Mouse (Mus musculus): ENCODE measurements at regions not wholly inside any gene's neighbourhood (a gene's known extent, or its start where the extent isn't known, plus 50 kb on each side); places are given as distances from the start of the nearest gene placed in this dataset.

GRCm38 (mm10) chr16:29147766-29148165 is 61.7 kb upstream of the Hrasls start:
- TF ChIP-seq GATA1 (IDR thresholded peaks at IDR 0.05; ENCODE audit: borderline replicate concordance, low read length) (no peak), FLI1 (IDR thresholded peaks at IDR 0.05; ENCODE audit: low read length) (no peak)
- no peak overlapping the region for H3K4me3 ChIP-seq (replicated peaks)
- H3K27me3 ChIP-seq (replicated peaks): no peaks in the 10 kb centered on the region
- H3K36me3 ChIP-seq (replicated peaks; ENCODE audit: low read length): no peaks in the 10 kb centered on the region
- no peaks in the 10 kb centered on the region for H3K4me1 ChIP-seq
- peaks cover 13% of the 10 kb centered on the region for H3K9me3 ChIP-seq

DNA sequence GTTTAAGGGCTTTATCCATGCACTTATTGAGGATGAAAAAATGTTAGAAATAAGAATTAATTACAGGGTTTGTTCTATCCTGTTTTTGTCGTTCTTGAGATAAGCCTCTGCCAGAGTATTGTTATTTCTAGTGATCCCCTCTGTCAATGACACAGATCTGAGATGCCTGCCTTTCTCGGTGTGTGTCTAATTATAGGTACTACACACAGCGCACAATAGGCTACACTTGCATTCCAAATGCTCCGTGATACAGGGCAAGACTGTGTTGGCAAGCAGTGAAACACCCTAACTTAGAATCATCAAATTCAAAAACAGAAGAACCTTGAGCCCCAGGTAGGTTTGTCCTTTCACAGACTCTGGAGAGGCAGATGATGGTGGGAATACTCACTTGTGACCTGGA is 90.3 kb upstream of the Hrasls start:
- Histone ChIP-seq H3K9me3 (peaks cover 18% of the 10 kb centered on the region; the same call in 1 of the 2 replicates), H3K4me1 (no peaks in the 10 kb centered on the region), H3K27me3 (replicated peaks) (no peaks in the 10 kb centered on the region), H3K4me3 (replicated peaks) (no peak overlapping the region), H3K36me3 (replicated peaks; ENCODE audit: low read length) (no peaks in the 10 kb centered on the region)
- no peak for TF ChIP-seq FLI1 (IDR thresholded peaks at IDR 0.05; ENCODE audit: low read length)
- no peak for TF ChIP-seq GATA1 (IDR thresholded peaks at IDR 0.05; ENCODE audit: borderline replicate concordance, low read length)

- Histone ChIP-seq H3K36me3 (replicated peaks; ENCODE audit: low read length) (no peaks in the 10 kb centered on the region), H3K4me1 (no peaks in the 10 kb centered on the region), H3K9me3 (peaks cover 16% of the 10 kb centered on the region), H3K27me3 (replicated peaks) (no peaks in the 10 kb centered on the region), H3K4me3 (replicated peaks) (no peak overlapping the region)
- TF ChIP-seq FLI1 (IDR thresholded peaks at IDR 0.05; ENCODE audit: low read length) (no peak), GATA1 (IDR thresholded peaks at IDR 0.05; ENCODE audit: borderline replicate concordance, low read length) (no peak)
Observed at GRCm38 (mm10) chr16:29096791-29097190, 112.7 kb upstream of the Hrasls start.

DNA sequence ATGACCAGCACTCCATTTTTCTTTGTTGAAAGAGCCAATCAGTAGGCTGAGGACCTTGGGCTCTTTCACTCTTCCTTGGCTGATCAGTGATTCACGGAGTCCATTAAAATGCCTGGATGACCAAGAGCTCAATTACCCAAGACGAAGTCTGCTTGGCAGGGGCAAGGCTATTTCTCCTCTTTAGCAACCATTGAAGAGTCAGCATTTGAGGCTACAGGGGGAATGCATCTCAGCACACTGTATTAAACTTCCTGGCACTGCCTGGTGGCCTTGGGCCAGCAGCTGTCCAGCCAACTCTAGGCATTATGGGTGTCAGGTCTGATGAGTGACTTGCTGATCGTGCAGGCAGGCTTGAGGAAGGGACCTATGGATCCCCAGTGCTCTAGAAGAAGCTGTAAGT is 136.5 kb upstream of the Mb21d2 start:
- TF ChIP-seq GATA1 (IDR thresholded peaks at IDR 0.05; ENCODE audit: borderline replicate concordance, low read length) (no peak), FLI1 (IDR thresholded peaks at IDR 0.05; ENCODE audit: low read length) (no peak)
- Histone ChIP-seq H3K27me3 (replicated peaks) (no peaks in the 10 kb centered on the region), H3K36me3 (replicated peaks; ENCODE audit: low read length) (no peaks in the 10 kb centered on the region), H3K4me3 (replicated peaks) (no peak overlapping the region), H3K4me1 (no peaks in the 10 kb centered on the region), H3K9me3 (peaks cover 15% of the 10 kb centered on the region)

DNA sequence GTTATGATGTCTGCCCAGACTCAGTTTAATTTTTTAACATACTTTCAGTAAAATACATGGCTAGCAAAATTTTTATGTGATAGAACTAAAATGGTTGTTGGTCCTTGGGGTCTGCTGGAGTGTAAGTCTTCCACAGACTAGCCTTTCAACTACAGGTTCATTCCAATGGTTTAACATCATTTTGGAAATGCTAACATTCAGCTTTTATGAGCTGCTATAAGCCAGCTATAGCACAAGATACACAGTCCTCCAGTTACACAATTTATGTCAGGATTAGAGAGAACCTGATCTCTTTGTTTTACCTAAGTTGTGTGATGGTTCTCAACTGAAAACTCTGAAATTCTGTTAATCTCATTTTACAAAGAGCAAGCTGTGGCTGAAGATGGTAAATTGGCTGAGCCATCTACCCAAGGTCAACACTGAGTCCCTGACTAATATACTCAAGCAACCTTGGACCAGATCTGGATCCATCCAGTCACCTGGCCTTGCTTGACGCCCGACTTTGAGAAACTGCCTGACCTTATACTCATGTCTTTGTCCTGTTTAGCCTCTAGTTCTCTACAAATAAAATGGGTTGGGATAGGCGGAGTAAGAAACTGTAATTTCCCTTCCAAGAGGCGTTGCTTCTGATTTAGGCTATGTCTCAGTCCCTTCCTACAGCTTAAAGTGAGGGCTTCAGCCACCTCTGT is 135.8 kb upstream of the Mb21d2 start:
- no peak for TF ChIP-seq GATA1 (IDR thresholded peaks at IDR 0.05; ENCODE audit: borderline replicate concordance, low read length)
- no peak for TF ChIP-seq FLI1 (IDR thresholded peaks at IDR 0.05; ENCODE audit: low read length)
- H3K4me3 ChIP-seq (replicated peaks): no peak overlapping the region

DNA sequence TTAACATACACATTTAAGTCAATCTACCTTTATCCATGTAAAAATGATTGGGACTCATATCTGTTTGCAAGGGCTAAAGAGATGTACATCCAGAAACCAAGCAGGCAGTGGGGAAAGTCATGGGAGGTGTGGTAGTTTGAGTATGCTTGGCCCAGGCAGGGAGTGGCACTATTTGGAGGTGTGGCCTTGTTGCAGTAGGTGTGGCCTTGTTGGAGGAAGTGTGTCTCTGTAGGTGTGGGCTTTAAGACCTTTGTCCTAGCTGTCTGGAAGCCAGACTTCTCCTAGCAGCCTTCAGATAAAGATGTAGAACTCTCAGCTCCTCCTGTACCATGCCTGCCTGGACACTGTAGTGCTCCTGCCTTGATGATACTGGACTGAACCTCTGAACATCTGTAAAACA is 133.9 kb upstream of the Mb21d2 start:
- Histone ChIP-seq H3K27me3 (replicated peaks) (no peaks in the 10 kb centered on the region), H3K9me3 (peaks cover 19% of the 10 kb centered on the region), H3K4me1 (no peaks in the 10 kb centered on the region), H3K4me3 (replicated peaks) (no peak overlapping the region), H3K36me3 (replicated peaks; ENCODE audit: low read length) (no peaks in the 10 kb centered on the region)
- TF ChIP-seq GATA1 (IDR thresholded peaks at IDR 0.05; ENCODE audit: borderline replicate concordance, low read length) (no peak), FLI1 (IDR thresholded peaks at IDR 0.05; ENCODE audit: low read length) (no peak)

More for the DNA sequence above, 135.8 kb upstream of the Mb21d2 start:
- Histone ChIP-seq H3K4me1 (no peaks in the 10 kb centered on the region), H3K36me3 (replicated peaks; ENCODE audit: low read length) (no peaks in the 10 kb centered on the region), H3K27me3 (replicated peaks) (no peaks in the 10 kb centered on the region), H3K9me3 (peaks cover 19% of the 10 kb centered on the region)

GRCm38 (mm10) chr16:29057076-29057475 is 127.6 kb upstream of the Mb21d2 start:
- TF ChIP-seq GATA1 (IDR thresholded peaks at IDR 0.05; ENCODE audit: borderline replicate concordance, low read length) (no peak), FLI1 (IDR thresholded peaks at IDR 0.05; ENCODE audit: low read length) (no peak)
- Histone ChIP-seq H3K4me1 (no peaks in the 10 kb centered on the region), H3K9me3 (peaks cover 15% of the 10 kb centered on the region), H3K36me3 (replicated peaks; ENCODE audit: low read length) (no peaks in the 10 kb centered on the region), H3K4me3 (replicated peaks) (no peak overlapping the region), H3K27me3 (replicated peaks) (no peaks in the 10 kb centered on the region)

GRCm38 (mm10) chr16:29054423-29054822 is 125.0 kb upstream of the Mb21d2 start:
- H3K4me1 ChIP-seq: no peaks in the 10 kb centered on the region
- H3K4me3 ChIP-seq (replicated peaks): no peak overlapping the region
- H3K27me3 ChIP-seq (replicated peaks): no peaks in the 10 kb centered on the region
- TF ChIP-seq FLI1 (IDR thresholded peaks at IDR 0.05; ENCODE audit: low read length) (no peak), GATA1 (IDR thresholded peaks at IDR 0.05; ENCODE audit: borderline replicate concordance, low read length) (no peak)
- no peaks in the 10 kb centered on the region for H3K36me3 ChIP-seq (replicated peaks; ENCODE audit: low read length)
- H3K9me3 ChIP-seq: peaks cover 14% of the 10 kb centered on the region

GRCm38 (mm10) chr16:29046453-29046993 is 117.0 kb upstream of the Mb21d2 start:
- H3K4me1 ChIP-seq: no peaks in the 10 kb centered on the region
- H3K36me3 ChIP-seq (replicated peaks; ENCODE audit: low read length): no peaks in the 10 kb centered on the region
- no peak for TF ChIP-seq FLI1 (IDR thresholded peaks at IDR 0.05; ENCODE audit: low read length)
- TF ChIP-seq GATA1 (IDR thresholded peaks at IDR 0.05; ENCODE audit: borderline replicate concordance, low read length): no peak
- 0 out of 2 replicates have a peak, but pooled peaks cover 2% of the 10 kb centered on the region for H3K9me3 ChIP-seq
- no peaks in the 10 kb centered on the region for H3K27me3 ChIP-seq (replicated peaks)
- no peak overlapping the region for H3K4me3 ChIP-seq (replicated peaks)

DNA sequence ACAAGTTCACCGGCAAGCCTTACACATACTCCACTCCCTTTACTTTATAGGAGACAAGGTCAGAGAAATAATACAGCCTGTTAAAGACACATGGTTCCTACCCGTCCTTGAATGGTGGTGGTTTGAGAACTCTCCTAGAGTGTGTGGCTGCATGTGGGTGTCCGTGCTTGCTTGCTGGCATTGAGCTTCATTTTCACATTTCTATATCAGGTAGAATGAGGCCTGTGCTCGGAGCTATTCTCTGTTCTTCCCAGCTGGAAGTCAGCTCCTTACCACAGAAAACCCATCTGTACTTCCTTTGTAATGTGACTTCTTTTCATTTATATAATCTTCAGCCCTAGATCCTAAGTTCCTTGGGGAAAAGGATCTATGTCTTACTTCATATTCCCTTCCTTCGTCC is 106.0 kb upstream of the Mb21d2 start:
- Histone ChIP-seq H3K36me3 (replicated peaks; ENCODE audit: low read length) (no peaks in the 10 kb centered on the region), H3K27me3 (replicated peaks) (peaks cover 11% of the 10 kb centered on the region), H3K4me3 (replicated peaks) (no peak overlapping the region), H3K9me3 (peaks cover 3% of the 10 kb centered on the region; the same call in 1 of the 2 replicates), H3K4me1 (peaks cover 15% of the 10 kb centered on the region)
- TF ChIP-seq GATA1 (IDR thresholded peaks at IDR 0.05; ENCODE audit: borderline replicate concordance, low read length) (no peak), FLI1 (IDR thresholded peaks at IDR 0.05; ENCODE audit: low read length) (no peak)
